Mouse (Mus musculus) E14TG2a.4 (cell line): ENCODE results near the gene Cpt1c.

Source experiments
- CTCF ChIP-seq: conservative IDR thresholded peaks from 2 replicates; pipeline ENCODE4 v1.5.1; 2014; ENCODE audit warnings: low read length
- POU5F1 ChIP-seq: IDR thresholded peaks from 2 replicates; pipeline ENCODE4 v1.6.1; 2014; ENCODE audit warnings: low read length, borderline replicate concordance

DNA sequence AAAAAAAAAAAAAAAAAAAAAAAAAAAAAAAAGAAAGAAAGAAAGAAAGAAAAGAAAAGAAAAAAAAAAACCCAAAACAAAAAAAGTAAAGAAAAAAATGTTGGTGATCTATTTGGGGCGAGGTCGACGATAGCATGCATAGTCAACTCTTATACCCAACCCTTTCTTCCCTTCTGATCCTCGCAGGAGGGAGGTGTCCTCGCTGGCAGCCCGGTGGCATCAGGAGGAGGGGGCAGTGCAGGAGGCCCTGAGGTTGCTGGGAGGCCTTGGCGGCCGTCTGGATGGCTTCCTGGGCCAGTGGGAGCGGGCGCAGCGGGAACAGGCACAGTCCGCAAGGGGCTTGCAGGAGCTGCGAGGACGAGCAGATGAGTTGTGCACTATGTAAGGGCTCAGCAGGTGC, 21.1 kb downstream of the Cpt1c start:
- TF ChIP-seq CTCF (no peak), POU5F1 (no peak)
